Mouse (Mus musculus) E14TG2a.4 (cell line): ENCODE results near the gene Csnk2b.

Experiments used
- CTCF ChIP-seq: conservative IDR thresholded peaks from 2 replicates; pipeline ENCODE4 v1.5.1; 2014; ENCODE audit warnings: low read length
- NANOG ChIP-seq: IDR thresholded peaks from 2 replicates; pipeline ENCODE4 v1.6.1; 2014; ENCODE audit warnings: borderline replicate concordance, low read length, mixed read lengths
- POU5F1 ChIP-seq: IDR thresholded peaks from 2 replicates; pipeline ENCODE4 v1.6.1; 2014; ENCODE audit warnings: low read length, borderline replicate concordance

GRCm38 (mm10) chr17:35071454-35071853, 50.4 kb downstream of the Csnk2b start:
- TF ChIP-seq CTCF = no peak
- TF ChIP-seq POU5F1 = no peak
- no peak for TF ChIP-seq NANOG
